Mouse (Mus musculus) gastrocnemius, adult 2 months (tissue): ENCODE measurements at regions not wholly inside any gene's neighbourhood (a gene's known extent, or its start where the extent isn't known, plus 50 kb on each side); places are given as distances from the start of the nearest gene placed in this dataset.

Source experiments
- DNase-seq: peaks from one replicate; pipeline ENCODE4 v3.0.0; 2022
- H3K27ac ChIP-seq: fragments of 200-600 bp; 2 replicates; pipeline ENCODE4 v1.8.1; 2022; ENCODE audit warnings: mild to moderate bottlenecking
- H3K4me3 ChIP-seq: fragments of 200-600 bp; 2 replicates; pipeline ENCODE4 v1.8.1; 2022; ENCODE audit warnings: mild to moderate bottlenecking, moderate library complexity
- CTCF ChIP-seq: fragments of 200-600 bp; IDR thresholded peaks from 2 replicates; pipeline ENCODE4 v1.8.1; 2022; ENCODE audit warnings: antibody characterized with exemption, mild to moderate bottlenecking, moderate library complexity
- intact Hi-C: fragments of 180-260 bp; cut with DNase I; formaldehyde crosslinking; loops from one replicate; pipeline ENCODE4 v1.15.1; 2025

DNA sequence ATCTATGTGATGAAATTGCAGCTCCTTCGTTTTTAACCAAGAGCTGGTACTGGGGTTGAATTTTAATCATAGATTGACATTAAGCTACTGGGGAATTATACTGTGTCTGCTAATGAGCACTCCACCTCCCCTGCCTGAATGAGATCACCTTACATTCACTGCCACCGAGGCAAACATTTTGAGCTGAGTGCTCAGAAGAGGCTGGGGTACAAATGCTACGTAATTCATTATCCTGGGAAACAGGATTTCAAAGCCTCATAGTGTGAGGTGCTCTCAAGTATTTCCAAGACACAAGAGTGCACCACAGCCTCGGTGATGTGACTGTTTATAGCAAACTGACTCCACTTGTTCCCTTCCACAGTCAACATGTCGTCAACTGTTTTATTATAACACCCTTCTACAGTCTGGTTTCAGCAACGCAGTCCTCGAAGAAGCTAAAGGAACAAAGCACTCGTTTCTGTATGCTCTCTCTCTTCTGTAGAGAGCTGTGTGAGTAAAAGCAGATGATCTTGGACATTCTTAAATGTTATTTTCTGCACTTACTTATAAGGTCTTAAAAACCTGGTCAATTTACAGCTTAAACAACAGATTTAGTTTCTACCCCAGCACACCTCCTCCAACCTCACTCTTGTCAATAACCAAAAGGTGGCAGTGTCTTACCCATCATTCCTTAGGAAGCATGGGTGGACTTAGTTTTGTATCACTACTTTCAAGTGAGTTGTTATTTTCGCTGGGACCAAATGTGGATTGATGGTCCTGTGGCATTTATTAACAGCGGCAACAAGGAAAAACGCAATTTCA lies 484.8 kb upstream of the Pou3f2 start:
- no peak for DNase-seq
- no peak overlapping the region for H3K4me3 ChIP-seq
- no peak overlapping the region for H3K27ac ChIP-seq
- TF ChIP-seq CTCF = peak; percentile 12; the same call in 1 of the 2 replicates
- intact Hi-C loops = no loop called here

DNA sequence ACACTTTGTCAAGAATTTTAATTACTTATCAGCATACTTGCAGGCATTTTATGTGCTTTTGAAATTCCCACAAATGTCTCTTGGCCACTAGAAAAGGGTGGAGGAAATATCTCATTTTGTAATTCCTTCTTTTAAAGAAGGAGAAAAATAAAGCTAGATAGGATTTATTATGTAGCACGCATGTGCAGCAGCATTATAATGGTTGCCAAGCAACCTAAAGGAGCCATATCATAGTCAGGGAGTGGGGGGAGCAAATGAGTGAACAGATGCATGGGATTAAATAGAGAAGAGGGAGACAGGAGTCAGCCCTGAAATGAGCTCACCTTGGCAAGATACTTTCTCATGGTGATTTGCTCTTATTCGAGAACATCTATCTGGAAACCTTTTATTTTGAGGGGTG lies 483.0 kb upstream of the Pou3f2 start:
- intact Hi-C loops = no loop called here
- H3K27ac ChIP-seq = no peak overlapping the region

DNA sequence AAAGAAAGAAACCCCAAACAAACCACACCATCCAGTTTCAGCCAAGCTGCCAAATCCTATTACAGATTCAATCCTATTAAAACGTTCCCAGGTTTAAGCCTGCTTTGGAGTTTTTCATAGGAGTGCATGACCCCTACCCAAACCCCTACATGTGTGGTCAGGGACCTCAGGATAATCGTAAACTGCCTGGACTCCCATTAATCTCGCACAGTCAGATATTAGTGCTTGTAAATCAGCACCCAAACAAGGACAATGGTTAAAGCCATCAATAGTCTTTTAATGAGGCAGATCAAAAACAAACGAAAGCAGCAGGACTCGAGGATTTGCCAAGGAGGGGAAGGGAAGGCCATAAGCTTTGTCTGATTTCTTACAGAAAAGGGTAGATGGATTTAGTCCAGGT lies 482.3 kb upstream of the Pou3f2 start:
- intact Hi-C loops = no loop called here
- no peak for TF ChIP-seq CTCF
- DNase-seq = no peak

More for the DNA sequence above, 483.0 kb upstream of the Pou3f2 start:
- no peak for DNase-seq
- no peak overlapping the region for H3K4me3 ChIP-seq
- no peak for TF ChIP-seq CTCF

DNA sequence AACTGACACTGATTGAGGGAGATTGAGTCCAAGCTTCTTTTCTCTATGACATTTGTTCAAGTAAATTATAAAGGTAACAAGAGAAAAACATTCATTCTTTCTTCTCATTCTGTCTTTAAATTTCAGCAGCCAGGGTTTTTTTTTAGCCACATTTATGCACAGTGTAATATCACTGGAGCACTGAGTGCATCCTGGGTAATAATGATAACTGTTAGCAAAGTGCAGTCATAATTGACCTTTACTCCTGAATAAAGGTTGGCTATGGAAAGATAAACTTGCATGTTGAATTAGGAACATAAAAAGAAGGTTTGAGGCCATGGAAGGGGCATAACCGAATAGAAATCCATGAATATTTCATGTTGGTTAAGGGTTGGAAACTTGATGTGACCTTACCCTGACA lies 461.3 kb upstream of the Pou3f2 start:
- DNase-seq = no peak
- H3K4me3 ChIP-seq = no peak overlapping the region
- intact Hi-C loops = no loop called here
- no peak for TF ChIP-seq CTCF
- H3K27ac ChIP-seq = no peak overlapping the region

More for the DNA sequence above, 482.3 kb upstream of the Pou3f2 start:
- no peak overlapping the region for H3K4me3 ChIP-seq
- H3K27ac ChIP-seq = no peak overlapping the region

DNA sequence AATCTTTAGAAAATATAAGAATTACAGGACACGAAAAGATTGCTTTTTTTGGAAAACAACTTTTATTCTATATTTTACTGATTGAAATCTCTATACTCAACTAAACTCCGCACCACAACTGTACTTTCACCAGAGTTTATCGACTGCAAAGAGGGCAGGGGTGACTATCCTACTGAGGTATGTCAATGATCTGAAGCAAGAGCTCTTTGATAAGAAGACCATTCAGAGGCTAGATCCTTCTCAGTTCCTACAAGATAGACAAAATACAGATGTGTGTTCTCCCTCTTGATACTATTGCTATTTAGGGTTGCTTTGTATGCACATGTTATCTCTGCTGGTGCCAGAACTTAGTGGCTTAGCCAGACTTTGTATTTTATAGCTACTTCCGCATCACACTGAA lies 460.7 kb upstream of the Pou3f2 start:
- no peak for TF ChIP-seq CTCF

DNA sequence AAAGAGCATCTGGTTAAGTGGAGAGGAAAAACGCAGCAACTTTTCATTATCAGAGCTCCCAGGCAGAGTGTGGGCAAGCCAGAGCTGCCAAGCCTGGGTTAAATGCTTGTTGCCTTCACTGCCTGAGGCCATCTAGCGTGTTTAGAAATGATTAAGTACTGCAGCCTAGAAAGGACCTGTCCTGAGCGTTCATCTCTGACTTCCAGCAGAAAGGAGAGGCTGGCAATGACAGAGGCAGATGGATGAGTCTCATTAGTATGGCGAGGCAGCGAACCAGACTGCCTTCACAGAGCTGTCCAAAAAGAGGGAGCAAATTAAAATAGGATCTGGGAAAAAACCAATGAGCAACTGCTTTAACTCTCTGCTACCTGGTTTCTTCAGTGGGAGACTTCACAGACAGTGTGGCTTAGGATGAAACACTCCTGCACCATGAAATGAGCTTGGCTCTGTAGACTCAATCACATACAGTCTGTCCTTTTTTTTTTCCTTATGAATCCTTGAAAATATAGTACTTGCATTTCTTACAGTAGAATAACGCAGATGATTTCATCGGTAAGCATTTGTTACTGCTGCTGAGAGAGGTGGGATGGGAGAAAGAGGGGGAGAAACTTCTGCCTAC lies 458.7 kb upstream of the Pou3f2 start:
- no peak for DNase-seq
- TF ChIP-seq CTCF = no peak
- intact Hi-C loops = no loop called here
- Histone ChIP-seq H3K4me3 (no peak overlapping the region), H3K27ac (no peak overlapping the region)

More for the DNA sequence above, 460.7 kb upstream of the Pou3f2 start:
- Histone ChIP-seq H3K4me3 (no peak overlapping the region), H3K27ac (no peak overlapping the region)
- intact Hi-C loops = no loop called here
- no peak for DNase-seq

DNA sequence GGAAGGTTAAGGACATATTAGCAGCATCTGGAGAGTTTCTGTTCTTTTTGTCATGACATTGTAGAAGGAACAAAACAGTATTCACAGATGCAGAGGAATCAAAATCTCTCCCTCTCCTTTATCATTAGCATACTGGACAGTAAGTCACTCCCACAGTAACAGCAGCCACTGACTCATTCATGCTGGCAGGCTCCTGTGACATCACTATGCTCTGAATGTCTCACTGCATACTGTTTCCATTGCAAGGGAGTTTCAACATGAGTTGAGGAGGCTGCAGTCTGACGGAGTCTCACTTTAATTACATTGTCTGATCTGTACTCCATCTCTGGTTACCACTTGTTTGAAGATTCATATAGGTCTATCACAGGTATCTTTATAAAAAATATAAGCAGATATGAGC lies 450.1 kb upstream of the Pou3f2 start:
- no peak overlapping the region for H3K27ac ChIP-seq
- no peak overlapping the region for H3K4me3 ChIP-seq
- intact Hi-C loops = no loop called here
- no peak for TF ChIP-seq CTCF
- no peak for DNase-seq

DNA sequence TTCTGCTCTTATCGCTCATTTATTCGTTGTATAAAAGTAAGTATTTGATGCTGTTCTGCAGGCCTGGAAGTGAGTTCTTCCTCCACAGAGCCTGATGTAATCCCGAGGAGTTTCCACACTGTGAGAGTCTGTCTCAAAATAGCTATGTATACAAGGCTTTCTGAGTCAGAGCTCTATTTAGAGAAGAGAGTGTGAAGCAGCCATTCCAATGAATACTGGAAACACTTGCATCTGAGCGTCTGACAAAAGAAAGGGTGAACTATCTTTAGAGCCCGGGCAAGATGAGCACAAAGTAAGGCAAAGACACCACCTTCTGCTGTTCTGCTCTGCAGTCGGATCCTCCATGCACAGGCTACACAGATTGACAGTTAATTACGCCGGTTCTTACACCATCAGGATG lies 436.0 kb upstream of the Pou3f2 start:
- no peak for TF ChIP-seq CTCF
- Histone ChIP-seq H3K27ac (peak overlapping the region; percentile 38), H3K4me3 (no peak overlapping the region)
- intact Hi-C loops = no loop called here
- no peak for DNase-seq

DNA sequence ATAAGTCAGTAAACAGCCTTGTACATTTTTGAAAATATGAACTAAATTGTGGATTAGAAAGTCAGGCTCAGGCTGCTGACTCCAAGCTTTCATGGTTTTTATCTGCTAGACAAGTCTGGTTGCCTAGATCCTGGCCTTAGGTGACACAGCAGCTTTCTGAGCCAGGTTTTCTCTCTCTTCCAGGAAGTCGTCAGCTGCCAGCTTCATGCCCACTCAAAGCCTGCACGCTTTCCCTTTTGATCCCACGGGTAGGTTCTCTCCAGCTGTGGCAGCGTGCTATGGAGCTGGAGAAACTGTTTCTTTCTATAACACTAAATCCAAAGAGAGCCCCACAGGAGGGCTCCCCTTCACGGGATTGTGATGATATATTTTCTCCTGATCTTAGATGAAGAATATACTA lies 426.7 kb upstream of the Pou3f2 start:
- DNase-seq = peak; percentile 14
- intact Hi-C loops = no loop called here
- no peak for TF ChIP-seq CTCF
- Histone ChIP-seq H3K27ac (no peak overlapping the region), H3K4me3 (no peak overlapping the region)

DNA sequence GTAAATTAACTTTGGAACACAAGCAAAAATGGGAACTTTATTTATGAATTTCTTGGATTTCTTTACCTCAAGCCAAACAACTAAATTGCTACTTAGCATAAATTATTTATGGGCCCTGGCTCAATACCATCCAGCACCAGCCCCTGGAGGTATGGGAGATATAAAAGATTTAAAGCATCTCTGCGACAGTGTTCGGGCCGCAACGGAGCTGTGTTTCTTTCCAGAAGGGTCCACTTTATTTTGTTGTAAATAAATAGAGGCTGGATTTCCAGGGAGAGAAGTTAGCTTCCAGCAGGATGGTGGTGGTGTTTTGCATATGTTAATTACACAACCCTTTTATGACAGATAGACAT lies 404.5 kb upstream of the Pou3f2 start:
- intact Hi-C loops = no loop called here
- no peak for DNase-seq
- Histone ChIP-seq H3K27ac (no peak overlapping the region), H3K4me3 (no peak overlapping the region)
- TF ChIP-seq CTCF = no peak

DNA sequence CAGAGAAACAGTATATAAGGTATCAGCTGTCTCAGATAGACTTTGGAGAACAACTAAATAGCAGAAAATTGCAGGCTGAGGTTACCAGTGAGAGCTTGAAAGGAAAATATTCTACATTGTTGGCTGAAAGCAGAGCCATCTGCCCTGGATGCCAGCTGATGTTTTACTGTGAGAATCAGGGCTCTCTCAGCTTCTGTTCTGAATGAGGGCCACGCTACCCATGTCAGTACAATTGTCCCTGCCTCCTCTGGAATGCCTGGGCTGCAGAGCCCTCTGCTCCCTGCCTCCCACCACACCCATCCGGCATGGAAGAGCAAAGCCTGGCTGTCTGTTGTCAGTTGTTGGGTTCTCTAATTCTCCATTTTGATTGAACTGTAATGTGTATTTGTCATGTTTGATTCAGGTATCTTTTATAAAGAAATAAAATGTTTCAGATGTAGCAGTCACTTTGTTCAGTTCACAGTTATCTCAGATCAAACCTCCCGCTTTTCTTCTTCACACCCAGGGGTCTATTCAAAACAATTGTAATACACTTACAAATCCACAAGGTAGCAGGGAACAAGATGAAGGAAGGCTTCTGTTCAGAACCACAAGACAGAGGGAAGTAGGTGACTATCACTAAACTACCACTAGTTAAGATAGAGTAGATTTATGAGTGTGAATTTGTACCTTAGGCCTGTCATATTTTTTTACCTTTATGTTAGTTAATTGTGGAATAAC lies 404.0 kb upstream of the Pou3f2 start:
- intact Hi-C loops = no loop called here
- no peak overlapping the region for H3K4me3 ChIP-seq
- H3K27ac ChIP-seq = no peak overlapping the region
- no peak for DNase-seq
- TF ChIP-seq CTCF = no peak

DNA sequence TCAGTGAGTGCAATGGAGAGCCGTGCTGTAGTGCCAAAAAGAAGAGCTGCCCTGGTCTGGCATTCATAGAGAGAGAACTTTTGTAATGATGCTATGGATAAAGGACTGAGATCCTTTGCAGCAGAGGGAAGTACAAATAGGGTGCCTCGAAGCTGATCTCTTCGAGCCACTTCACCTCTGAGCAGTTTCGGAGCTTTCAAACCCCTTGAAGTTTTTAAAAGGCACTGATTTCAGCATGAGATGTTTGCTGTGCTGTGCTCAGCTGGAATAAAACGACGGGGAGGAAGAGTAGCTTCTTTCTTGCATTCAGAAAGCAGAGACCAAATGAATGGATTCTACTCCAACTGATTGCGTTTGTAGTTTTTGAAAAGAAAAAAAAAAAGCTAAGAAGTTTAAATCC lies 392.5 kb upstream of the Pou3f2 start:
- no peak overlapping the region for H3K4me3 ChIP-seq
- TF ChIP-seq CTCF = no peak

DNA sequence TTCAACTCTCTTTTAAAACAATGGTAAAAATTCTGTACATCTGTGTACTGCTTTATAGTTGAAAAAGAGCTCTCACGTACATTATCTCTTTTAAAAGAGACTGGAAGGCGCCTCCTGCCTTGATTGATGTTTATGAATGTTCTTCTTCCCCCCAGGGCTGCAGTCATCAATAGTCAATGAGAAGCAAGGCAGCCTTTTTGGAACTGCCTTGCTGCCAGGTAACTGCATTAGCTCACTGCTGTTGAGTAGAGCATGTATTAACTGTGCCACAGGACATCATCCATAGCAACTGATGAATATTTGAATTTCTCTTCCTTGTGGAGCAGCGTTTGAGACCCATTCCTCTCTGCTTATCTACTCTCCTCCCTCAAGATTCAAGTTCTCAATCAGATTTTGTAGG lies 387.2 kb upstream of the Pou3f2 start:
- intact Hi-C loops = no loop called here
- TF ChIP-seq CTCF = no peak
- DNase-seq = no peak
- Histone ChIP-seq H3K27ac (no peak overlapping the region), H3K4me3 (no peak overlapping the region)

More for the DNA sequence above, 392.5 kb upstream of the Pou3f2 start:
- intact Hi-C loops = no loop called here
- H3K27ac ChIP-seq = no peak overlapping the region
- DNase-seq = no peak
